Mouse (Mus musculus) kidney, postnatal 0 days (tissue): ENCODE measurements around the gene Nceh1. TPM values are rescaled to one million over a fixed set of nuclear protein-coding genes. Genes with fewer than 3 reads are reported as not detected.
A peak's percentile ranks its signal among the peaks of the same experiment; 100 is the strongest.

Experiments used
- ATAC-seq: fragments of 200-750 bp; cut with Nextera tagmentation; replicated peaks from 2 replicates; pipeline ENCODE4 v1.8.0; 2017; ENCODE audit warnings: low read depth, moderate number of reproducible peaks, moderate TSS enrichment, moderate library complexity; ENCODE audit not compliant: low FRiP score
- DNase-seq: peaks from one replicate; pipeline ENCODE4 v3.0.0-alpha.2; 2016; ENCODE audit warnings: low spot score
- H3K27ac ChIP-seq: fragments of 300-500 bp; sonication (generic); 2 replicates; pipeline ENCODE4 v1.5.1; 2014; ENCODE audit warnings: mild to moderate bottlenecking
- H3K27me3 ChIP-seq: fragments of 300-500 bp; sonication (generic); 2 replicates; pipeline ENCODE4 v1.6.1; 2014; ENCODE audit warnings: low read length, mixed read lengths; ENCODE audit not compliant: insufficient read depth
- H3K36me3 ChIP-seq: fragments of 300-500 bp; sonication (generic); 2 replicates; pipeline ENCODE4 v1.6.1; 2014; ENCODE audit warnings: low read length, mixed read lengths; ENCODE audit not compliant: insufficient read depth
- H3K4me1 ChIP-seq: fragments of 300-500 bp; sonication (generic); replicated peaks from 2 replicates; pipeline ENCODE4 v1.6.1; 2014; ENCODE audit warnings: antibody characterized with exemption, low read length, mixed read lengths; ENCODE audit not compliant: insufficient read depth
- H3K4me2 ChIP-seq: fragments of 300-500 bp; sonication (generic); 2 replicates; pipeline ENCODE4 v1.6.1; 2014; ENCODE audit warnings: mild to moderate bottlenecking, low read length, moderate library complexity, mixed read lengths
- H3K4me3 ChIP-seq: fragments of 300-500 bp; sonication (generic); replicated peaks from 2 replicates; pipeline ENCODE4 v1.5.1; 2014; ENCODE audit warnings: low read depth, low read length
- H3K9ac ChIP-seq: fragments of 300-500 bp; sonication (generic); 2 replicates; pipeline ENCODE4 v1.6.1; 2014; ENCODE audit warnings: low read depth, low read length
- H3K9me3 ChIP-seq: fragments of 300-500 bp; sonication (generic); replicated peaks from 2 replicates; pipeline ENCODE4 v1.6.1; 2016; ENCODE audit warnings: low read length, inconsistent platforms, mixed read lengths
- CTCF ChIP-seq: IDR thresholded peaks from 2 replicates; pipeline ENCODE4 v1.5.1; 2016; ENCODE audit warnings: antibody characterized with exemption, low read depth, mild to moderate bottlenecking, moderate library complexity
- WGBS: fragments of 180-500 bp; shearing (Covaris S2); extraction: QIAGEN DNeasy Blood & Tissue Kit; methylation state at CpG from one replicate; pipeline ENCODE4 v1.1.7; 2014; 5-methylcytosine and 5-hydroxymethylcytosine counted together
- polyA plus RNA-seq: library from polyadenylated mRNA; unstranded; fragments of >200 nt; fragmentation: Nextera tagmentation; extraction: Ambion mirVana; gene quantifications from 2 replicates; pipeline ENCODE4 v1.2.1, GENCODE M21; 2015

Gene Nceh1
- polyA plus RNA-seq, 1 experiment from 2014 or later, result 47.7 TPM

GRCm38 (mm10) chr3:27293645-27294385 lies 111.0 kb downstream of the Nceh1 start:
- WGBS, result 59% methylated on average over 7 of the region's 7 CpGs
- no peak for TF ChIP-seq CTCF
- Histone ChIP-seq H3K9ac (no peak overlapping the region), H3K27ac (no peak overlapping the region), H3K4me1 (0 out of 2 replicates have a peak, but pooled peaks cover 5% of the 10 kb centered on the region), H3K4me2 (no peak overlapping the region), H3K4me3 (no peak overlapping the region), H3K9me3 (no peaks in the 10 kb centered on the region), H3K27me3 (no peaks in the 10 kb centered on the region), H3K36me3 (no peaks in the 10 kb centered on the region)
- ATAC-seq, result no peak; the same call in 1 of the 2 replicates
- DNase-seq, result no peak

GRCm38 (mm10) chr3:27300451-27300850 lies 117.7 kb downstream of the Nceh1 start:
- Histone ChIP-seq H3K4me3 (no peak overlapping the region), H3K9me3 (no peaks in the 10 kb centered on the region), H3K9ac (no peak overlapping the region), H3K36me3 (no peaks in the 10 kb centered on the region), H3K4me1 (0 out of 2 replicates have a peak, but pooled peaks cover 6% of the 10 kb centered on the region), H3K4me2 (no peak overlapping the region), H3K27ac (no peak overlapping the region), H3K27me3 (no peaks in the 10 kb centered on the region)
- ATAC-seq (no peak), DNase-seq (no peak)
- 95% methylated on average over 4 of the region's 4 CpGs for WGBS
- TF ChIP-seq CTCF, result no peak

DNA sequence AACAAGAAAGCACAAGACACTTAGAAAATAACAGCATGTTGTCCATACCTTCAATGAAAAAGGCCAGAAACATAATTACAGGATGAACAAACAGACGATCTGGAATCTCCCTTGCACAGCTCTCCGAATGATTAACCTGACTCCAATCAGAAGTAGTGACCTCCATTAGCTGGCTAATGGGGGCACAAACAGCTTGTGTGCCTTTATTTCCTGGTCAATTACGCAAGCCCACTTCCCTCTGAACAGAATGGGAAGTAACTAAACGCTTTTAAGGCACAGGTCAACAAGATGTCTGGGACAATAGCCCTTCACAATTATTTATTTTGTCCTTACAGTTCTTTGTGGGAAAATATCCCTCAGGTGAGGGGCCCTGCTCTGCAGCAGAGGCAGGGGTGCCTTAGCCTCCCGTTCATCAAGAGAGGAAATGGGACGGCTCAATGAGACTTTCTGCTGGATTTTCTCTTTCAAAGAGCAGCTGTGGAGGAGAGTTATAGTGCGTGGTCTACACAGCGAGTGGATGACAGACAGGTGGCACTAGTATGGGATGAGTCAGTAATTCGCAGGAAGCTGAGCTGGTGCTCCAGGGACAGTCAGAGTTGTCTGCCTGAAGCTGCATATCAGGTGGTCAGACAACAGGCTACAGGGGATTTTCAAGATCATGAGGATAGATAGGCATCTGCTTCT lies 119.7 kb downstream of the Nceh1 start:
- Histone ChIP-seq H3K4me3 (no peak overlapping the region), H3K9me3 (no peaks in the 10 kb centered on the region), H3K27ac (no peak overlapping the region), H3K36me3 (no peaks in the 10 kb centered on the region), H3K27me3 (no peaks in the 10 kb centered on the region), H3K4me2 (no peak overlapping the region), H3K4me1 (0 out of 2 replicates have a peak, but pooled peaks cover 6% of the 10 kb centered on the region), H3K9ac (no peak overlapping the region)
- WGBS, result 46% methylated on average over 9 of the region's 9 CpGs
- TF ChIP-seq CTCF, result no peak
- peak; percentile 52; the same call in 1 of the 2 replicates for ATAC-seq
- DNase-seq, result no peak

DNA sequence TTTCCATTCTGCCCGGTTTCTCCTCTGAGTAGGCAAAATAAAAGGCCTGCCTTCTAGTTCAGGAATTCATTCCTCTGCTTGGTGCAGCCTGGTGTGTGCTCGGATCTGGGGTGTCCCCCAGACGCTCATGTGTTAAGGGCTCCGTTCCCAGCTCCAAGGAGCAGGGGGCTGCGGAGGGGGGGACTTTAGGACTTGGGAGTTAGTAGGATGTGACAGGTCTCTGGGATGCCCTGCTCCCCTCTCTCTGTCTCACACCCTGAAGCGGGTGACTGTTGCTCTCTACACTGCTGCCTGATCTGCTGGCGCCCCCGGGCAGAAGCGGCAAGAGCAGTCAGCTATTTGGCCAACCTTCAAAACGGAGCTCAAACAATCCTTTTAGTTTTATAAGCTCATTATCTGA lies 124.0 kb downstream of the Nceh1 start:
- ATAC-seq (no peak), DNase-seq (no peak)
- Histone ChIP-seq H3K27me3 (no peaks in the 10 kb centered on the region), H3K9me3 (no peaks in the 10 kb centered on the region), H3K4me2 (no peak overlapping the region), H3K4me3 (no peak overlapping the region), H3K27ac (no peak overlapping the region), H3K4me1 (0 out of 2 replicates have a peak, but pooled peaks cover 6% of the 10 kb centered on the region), H3K36me3 (no peaks in the 10 kb centered on the region), H3K9ac (no peak overlapping the region)
- 67% methylated on average over 10 of the region's 10 CpGs for WGBS
- TF ChIP-seq CTCF, result no peak

- no peaks in the 10 kb centered on the region for H3K36me3 ChIP-seq
- no peak overlapping the region for H3K4me2 ChIP-seq
- no peak for ATAC-seq
- H3K9ac ChIP-seq, result no peak overlapping the region
- DNase-seq, result no peak
- H3K27me3 ChIP-seq, result no peaks in the 10 kb centered on the region
- no peak for TF ChIP-seq CTCF
- H3K27ac ChIP-seq, result no peak overlapping the region
- H3K9me3 ChIP-seq, result no peaks in the 10 kb centered on the region
- H3K4me3 ChIP-seq, result no peak overlapping the region
- 90% methylated on average over 7 of the region's 7 CpGs for WGBS
- no peaks in the 10 kb centered on the region for H3K4me1 ChIP-seq
Measured at GRCm38 (mm10) chr3:27310973-27311372, 128.2 kb downstream of the Nceh1 start.

GRCm38 (mm10) chr3:27311475-27311874 lies 128.7 kb downstream of the Nceh1 start:
- H3K9ac ChIP-seq, result no peak overlapping the region
- H3K36me3 ChIP-seq, result no peaks in the 10 kb centered on the region
- H3K4me2 ChIP-seq, result no peak overlapping the region
- ATAC-seq (0 out of 2 replicates have a peak, but pooled peaks have one; percentile 21), DNase-seq (no peak)
- 73% methylated on average over 4 of the region's 4 CpGs for WGBS
- no peak for TF ChIP-seq CTCF
- H3K4me3 ChIP-seq, result no peak overlapping the region
- no peaks in the 10 kb centered on the region for H3K9me3 ChIP-seq
- no peaks in the 10 kb centered on the region for H3K27me3 ChIP-seq
- H3K4me1 ChIP-seq, result no peaks in the 10 kb centered on the region
- H3K27ac ChIP-seq, result no peak overlapping the region
